Mouse (Mus musculus) left cerebral cortex, adult 11 months (tissue): ENCODE data around the gene Vwa7.
"Not testable (repeated sequence)": the region's sequence is repeated elsewhere in the genome, so short reads cannot be mapped to it uniquely, and the experiment has no call there.

Experiments
- DNase-seq: peaks from one replicate; pipeline ENCODE4 v3.0.0; 2022; ENCODE audit warnings: low spot score

Vwa7 gene

DNA sequence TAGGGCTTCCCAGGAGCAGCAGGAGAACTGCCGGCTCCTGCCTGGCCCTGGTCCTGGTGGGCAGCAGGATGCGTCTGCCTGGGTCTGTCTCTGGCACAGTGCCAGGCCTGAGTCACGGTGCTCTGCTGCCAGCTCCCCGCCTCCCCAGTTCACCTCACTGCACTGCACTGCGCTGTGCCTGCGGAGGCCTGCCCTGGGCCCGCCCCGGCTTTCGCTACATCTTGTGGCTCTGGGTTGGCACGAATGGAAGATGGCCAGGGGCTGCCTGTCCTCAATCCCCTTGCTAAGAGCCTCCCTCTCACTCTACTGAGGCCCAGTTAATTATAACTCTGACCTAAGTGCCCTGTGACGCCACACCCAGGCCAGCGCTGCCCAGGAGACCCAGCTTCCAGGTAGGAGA is at the start of gene Vwa7:
Gene Vwa7 (plus strand): TSS at position 204 of the 400 bp plus-strand sequence.
- DNase-seq = no peak

DNA sequence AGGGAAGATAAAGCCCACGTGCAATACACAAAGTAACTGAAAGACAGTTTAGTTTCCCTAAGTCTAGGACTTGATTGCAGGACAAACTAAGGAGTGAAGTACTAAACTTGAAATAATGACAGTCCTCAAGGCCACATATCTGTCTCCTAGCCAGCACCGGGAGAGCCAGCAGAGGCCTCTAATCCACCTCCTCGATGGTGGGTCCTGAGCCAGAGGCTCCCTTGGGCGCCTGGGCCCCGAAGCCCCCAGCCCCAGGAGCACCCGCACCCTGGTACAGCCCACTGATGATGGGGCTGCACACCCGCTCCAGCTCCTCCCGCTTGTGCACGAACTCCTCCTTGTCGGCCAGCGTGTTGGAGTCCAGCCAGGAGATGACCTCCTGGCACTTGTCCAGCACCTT is 46.6 kb upstream of the Vwa7 start, which contains the start of gene Gm20481:
Gene Gm20481 (plus strand): TSS at position 91 of the 400 bp plus-strand sequence.
- DNase-seq = not testable (repeated sequence)

DNA sequence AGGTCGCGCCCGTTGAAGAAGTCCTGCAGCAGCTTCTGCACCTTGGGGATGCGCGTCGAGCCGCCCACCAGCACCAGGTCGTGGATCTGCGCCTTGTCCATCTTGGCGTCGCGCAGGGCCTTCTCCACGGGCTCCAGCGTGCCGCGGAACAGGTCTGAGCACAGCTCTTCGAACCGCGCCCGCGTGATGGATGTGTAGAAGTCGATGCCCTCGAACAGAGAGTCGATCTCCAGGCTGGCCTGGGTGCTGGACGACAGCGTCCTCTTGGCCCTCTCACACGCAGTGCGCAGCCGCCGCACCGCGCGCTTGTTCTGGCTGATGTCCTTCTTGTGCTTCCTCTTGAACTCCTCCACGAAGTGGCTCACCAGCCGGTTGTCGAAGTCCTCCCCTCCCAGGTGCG is 45.5 kb upstream of the Vwa7 start:
- DNase-seq = not testable (repeated sequence)

DNA sequence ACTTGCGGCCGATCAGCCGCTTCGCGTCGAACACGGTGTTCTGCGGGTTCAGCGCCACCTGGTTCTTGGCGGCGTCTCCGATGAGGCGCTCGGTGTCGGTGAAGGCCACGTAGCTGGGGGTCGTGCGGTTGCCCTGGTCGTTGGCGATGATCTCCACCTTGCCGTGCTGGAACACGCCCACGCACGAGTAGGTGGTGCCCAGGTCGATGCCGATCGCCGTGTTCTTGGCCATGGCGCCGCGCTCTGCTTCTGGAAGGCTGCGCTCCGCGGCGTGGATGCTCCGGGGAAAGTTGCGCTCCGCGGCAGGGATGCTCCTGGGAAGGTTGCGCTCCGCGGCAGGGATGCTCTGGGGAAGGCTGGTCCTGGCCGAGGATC is 44.7 kb upstream of the Vwa7 start:
- DNase-seq = not testable (repeated sequence)

DNA sequence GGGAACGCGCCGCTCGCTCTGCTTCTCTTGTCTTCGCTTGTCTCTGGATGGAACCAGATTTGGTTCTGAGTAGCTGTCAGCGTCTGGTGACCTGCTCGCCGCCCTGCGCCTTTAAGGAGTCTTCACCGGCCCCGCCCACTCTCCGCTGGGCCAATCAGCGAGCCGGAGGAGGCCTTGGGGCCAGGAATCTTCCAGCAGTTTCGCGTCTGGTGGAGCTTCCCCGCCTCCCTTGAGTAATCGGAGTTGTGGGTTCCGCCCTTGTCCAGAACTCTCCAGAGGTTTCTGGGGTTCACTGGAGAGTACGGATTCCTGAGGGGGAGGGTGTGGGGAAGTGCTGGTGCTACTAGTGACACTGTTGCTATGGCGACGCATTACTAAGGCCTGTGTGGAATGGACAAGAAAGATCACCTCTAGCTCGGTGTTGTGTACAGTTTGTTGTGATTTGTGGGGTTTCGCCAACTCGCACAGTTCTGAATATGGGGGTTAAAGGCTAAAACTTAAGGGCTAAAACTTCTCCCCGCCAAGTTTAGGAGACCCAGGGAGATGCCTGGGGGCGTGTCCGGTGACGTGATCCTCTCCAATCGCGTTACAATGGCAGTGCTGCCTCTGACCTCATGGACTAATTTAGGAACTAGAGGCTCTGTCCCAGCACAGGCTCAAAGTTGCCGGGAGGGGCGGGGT is 44.2 kb upstream of the Vwa7 start, which contains the start of the genes Hspa1a and Hspa1l:
Gene Hspa1a (minus strand): TSS at position 88 of the 681 bp plus-strand sequence.
Gene Hspa1l (plus strand): TSS at position 635 of the 681 bp plus-strand sequence.
- peak; percentile 74 for DNase-seq

DNA sequence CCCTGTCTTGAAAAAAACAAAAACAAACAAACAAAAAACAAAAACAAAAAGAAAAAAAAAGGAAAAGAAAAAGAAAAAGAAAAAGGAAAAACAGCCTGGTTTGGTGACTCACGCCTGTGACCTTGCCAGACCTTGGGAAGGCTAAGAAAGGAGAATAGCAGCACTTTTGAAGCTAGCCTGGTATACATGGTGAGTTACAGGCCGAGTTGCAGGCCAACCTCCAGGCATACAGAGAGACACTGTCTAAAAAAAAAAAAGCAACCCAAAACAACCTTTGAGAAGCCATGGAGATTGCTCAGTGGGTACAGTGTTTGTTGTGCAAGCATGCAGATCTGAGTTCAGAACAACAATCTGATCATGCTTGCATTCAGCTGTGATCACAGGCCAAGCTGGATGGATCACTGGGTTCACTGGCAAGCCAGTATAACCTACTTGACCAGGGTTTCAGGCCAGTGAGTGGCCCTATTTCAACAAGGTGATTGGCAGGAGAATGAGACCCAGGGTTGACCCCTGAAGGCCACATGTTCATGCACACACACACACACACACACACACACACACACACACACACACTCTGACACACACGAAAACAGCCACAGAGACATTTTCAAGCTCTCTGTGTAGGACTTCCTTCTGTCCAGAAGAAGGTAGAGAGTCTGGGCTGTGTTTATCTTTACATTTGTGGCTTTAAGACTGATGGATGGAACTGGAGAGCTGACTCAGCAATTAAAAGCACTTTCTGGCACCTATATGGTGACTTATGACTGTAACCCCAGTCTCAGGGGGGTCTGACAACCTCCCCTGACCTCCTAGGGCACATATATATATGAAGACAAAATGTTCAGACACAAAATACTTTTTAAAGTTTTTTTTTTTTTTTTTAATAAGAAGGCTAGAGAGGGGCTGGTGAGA is 40.5 kb upstream of the Vwa7 start:
- no peak for DNase-seq

DNA sequence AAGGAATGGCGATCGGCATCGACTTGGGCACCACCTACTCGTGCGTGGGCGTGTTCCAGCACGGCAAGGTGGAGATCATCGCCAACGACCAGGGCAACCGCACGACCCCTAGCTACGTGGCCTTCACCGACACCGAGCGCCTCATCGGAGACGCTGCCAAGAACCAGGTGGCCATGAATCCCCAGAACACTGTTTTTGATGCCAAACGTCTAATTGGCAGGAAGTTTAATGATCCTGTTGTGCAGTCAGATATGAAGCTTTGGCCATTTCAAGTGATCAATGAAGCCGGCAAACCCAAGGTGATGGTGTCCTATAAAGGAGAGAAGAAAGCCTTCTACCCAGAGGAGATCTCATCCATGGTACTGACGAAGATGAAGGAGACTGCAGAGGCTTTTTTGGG is 39.4 kb upstream of the Vwa7 start:
- no peak for DNase-seq

DNA sequence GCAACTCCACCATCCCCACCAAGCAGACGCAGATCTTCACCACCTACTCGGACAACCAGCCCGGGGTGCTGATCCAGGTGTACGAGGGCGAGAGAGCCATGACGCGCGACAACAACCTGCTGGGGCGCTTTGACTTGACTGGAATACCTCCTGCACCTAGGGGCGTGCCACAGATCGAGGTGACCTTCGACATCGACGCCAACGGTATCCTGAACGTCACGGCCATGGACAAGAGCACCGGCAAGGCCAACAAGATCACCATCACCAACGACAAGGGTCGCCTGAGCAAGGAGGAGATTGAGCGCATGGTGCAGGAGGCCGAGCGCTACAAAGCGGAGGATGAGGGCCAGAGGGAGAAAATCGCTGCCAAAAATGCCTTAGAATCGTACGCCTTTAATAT is 38.1 kb upstream of the Vwa7 start:
- no peak for DNase-seq

DNA sequence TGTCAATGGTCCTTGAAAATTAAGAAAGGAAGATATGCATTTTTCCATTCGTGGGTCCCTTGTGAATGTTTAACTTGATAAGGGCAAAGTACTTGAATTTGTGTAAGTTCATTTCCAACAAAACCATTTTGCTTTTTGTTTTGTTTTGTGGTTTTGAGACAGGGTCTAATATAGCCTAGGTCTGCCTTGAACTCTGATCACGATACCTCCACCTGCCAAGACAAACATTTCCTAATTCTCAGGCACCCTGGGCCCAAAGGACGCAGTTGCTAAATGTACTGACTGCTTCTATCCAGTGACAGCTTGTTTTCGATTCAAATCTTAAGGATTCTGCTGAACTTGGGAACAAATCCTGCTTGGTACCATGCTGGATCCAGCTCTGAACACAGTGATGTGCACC is 36.7 kb upstream of the Vwa7 start:
- DNase-seq = no peak

DNA sequence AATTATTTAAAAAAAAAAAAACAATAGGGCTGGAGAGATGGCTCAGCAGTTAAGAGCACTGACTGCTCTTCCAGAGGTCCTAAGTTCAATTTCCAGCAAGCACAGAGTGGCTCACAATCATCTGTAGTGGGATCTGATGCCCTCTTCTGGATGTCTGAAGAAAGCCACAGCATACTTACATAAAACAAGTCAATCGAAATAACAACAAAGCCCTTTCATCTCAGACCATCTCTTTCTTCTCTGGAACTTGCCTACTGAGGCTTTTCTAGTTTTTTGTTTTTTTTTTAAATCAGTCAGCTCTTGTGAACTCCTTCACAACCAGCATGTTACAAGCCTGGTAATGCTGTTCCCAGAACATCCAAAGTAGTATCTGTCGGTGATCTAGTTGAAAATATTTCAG is 35.7 kb upstream of the Vwa7 start:
- no peak for DNase-seq

DNA sequence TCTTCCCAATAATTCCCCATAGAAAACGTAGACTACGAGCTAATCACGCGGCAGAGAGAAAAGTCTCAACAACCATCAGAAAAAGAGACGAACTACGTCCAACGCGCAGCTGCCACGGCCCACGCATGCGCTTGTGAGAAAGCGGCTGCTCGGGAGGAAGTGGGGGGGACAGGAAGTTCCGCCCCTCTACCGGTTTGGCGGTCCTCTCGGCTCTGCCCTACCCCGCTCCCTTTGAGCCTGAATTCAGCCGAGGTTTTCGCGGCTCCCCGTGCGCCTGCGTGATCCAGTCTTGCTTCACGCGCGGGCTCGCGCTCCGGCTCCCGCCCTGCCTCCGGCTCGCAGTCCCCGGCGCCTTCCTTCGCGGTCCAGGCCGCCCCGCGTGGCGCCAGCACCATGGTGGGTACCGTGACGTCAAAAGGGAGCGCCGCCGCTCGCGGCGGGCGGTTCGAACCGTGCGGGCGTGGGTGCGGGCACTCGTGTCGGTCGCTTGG is 34.6 kb upstream of the Vwa7 start, which contains the start of gene Lsm2:
Gene Lsm2 (plus strand): TSS at position 173 of the 491 bp plus-strand sequence.
- peak; percentile 85 for DNase-seq

DNA sequence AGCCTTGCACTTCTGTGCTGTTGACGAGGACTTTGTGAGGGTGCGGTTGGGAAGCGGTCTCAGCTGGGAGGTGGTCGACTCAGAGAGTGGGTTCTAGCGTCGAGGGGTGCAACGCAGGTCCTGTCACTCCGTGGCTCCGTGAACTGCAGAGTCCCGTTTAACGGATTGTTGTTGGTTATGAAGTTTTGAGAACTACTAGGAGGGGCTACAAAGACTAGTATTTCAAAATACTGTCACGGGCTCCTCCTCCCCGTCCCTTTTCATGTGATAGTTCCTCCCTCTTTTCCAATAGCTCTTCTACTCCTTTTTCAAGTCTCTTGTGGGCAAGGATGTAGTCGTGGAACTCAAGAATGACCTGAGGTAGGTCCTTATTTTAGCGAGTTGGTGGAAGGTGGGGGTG is 34.1 kb upstream of the Vwa7 start:
- no peak for DNase-seq

DNA sequence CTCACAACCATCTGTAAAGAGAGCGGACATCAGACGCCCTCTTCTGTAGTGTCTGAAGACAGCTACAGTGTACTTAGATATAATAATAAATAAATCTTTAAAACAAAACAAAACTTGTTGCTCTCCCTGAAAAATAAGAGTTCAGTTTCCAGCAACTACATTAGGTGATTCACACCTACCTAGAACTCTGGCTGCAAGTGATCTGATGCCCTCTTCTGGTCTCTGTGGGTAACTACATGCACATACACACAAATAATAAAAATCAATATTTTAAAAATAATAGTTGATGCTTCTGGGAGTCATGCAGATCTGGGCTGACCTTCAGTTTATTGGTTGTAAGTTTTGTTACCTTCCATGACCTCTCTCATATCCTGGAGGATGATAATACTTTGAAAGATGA is 32.2 kb upstream of the Vwa7 start:
- DNase-seq = no peak

DNA sequence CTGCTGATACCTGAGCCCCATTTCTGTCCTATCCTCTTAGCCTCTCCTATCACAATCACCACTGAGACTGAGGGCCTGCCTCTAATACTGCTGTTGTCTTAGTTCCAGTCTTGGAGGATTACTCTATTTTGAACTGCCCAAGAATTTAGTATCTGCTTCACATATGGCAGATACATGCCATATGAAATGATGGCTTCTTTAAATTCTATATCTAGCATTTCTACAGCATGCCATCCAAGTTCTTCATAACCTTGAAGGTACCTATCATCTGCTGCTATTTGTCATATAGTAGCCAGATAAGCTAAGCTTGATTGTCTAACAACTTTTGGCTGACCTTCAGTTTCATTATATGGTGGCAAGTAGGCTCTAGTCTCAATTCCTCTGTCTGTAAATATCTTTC is 21.6 kb upstream of the Vwa7 start:
- DNase-seq = no peak

DNA sequence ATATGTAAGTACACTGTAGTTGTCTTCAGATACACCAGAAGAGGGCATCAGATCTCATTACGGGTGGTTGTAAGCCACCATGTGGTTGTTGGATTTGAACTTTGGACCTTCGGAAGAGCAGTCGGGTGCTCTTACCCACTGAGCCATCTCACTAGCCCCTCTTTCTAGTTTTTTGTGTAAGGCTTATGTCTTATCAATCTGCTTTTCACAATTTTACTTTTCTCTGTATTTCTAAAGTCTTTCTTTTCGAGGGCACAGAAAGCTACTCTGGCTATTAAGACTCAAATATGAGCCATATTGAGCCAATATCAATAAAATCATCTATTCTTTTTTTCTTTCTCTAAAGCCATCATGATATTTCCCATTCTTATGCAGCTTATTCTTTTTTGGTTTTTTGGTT is 21.2 kb upstream of the Vwa7 start:
- DNase-seq = not testable (repeated sequence)

DNA sequence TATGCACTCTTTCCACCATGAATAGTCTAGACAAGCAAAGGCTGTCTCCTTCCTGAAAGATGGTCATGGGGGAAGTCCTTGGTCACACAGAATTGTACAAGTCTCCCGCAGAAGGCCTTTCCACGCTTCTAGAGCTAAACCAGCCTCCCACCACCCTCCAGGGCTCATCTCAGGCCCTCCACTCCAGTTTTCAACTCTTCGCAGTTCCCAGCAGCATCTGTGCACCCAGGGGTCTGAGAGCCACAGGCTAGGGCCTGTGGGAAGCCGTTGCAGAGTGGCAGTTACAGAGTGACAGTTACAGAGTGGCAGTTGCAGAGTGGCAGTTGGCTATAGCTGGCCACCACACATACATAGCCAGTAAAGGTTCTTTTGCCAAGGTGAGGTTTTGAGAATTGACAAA is 20.5 kb upstream of the Vwa7 start:
- not testable (repeated sequence) for DNase-seq

DNA sequence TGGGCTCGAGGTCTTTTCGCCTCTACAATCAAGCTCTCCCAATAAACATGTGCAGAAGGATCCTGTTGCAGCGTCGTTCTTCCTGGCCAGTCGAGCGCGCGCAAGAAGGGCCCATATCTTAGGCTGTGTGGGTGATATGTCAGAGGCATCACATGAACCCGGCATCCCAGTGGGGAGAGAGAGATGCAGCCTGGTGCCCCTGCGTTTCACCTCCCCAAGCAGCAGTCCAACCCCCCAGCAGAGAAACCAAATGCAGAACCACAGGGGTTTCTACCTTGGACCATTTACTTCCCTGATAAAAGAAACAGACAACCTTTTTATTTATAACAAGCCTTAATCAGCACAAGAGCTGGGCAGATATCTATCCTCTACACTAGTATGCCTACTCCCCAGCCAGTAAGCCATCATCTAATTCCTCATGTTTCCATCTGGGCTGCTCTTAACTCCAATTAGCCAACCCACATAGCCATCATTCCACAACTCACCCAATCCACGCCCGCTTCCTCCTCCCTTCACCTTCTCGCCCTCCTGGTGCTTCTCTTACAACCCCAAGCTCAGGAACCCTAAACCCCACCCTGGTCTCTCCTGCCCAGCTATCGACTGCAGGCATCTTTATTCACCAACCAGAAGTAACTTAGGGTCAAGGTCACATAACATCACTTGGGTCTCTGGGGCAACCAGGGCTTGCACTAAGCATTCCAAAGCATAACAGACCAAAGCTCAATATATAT is 19.8 kb upstream of the Vwa7 start:
- no peak for DNase-seq

DNA sequence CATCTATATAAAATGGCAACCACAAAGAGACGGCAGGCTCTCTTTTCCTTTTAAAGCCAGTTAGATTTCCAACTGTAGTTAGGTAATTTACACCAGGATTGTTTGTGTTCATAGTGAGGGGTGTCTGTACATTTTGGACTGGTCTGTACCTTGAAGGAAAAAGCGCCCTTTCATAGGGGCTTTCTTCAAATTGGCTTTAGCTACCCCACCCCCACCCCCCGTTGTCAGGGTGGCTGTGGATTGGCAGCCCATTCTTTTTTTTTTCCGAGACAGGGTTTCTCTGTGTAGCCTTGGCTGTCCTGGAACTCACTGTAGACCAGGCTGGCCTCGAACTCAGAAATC is 19.3 kb upstream of the Vwa7 start:
- no peak for DNase-seq

DNA sequence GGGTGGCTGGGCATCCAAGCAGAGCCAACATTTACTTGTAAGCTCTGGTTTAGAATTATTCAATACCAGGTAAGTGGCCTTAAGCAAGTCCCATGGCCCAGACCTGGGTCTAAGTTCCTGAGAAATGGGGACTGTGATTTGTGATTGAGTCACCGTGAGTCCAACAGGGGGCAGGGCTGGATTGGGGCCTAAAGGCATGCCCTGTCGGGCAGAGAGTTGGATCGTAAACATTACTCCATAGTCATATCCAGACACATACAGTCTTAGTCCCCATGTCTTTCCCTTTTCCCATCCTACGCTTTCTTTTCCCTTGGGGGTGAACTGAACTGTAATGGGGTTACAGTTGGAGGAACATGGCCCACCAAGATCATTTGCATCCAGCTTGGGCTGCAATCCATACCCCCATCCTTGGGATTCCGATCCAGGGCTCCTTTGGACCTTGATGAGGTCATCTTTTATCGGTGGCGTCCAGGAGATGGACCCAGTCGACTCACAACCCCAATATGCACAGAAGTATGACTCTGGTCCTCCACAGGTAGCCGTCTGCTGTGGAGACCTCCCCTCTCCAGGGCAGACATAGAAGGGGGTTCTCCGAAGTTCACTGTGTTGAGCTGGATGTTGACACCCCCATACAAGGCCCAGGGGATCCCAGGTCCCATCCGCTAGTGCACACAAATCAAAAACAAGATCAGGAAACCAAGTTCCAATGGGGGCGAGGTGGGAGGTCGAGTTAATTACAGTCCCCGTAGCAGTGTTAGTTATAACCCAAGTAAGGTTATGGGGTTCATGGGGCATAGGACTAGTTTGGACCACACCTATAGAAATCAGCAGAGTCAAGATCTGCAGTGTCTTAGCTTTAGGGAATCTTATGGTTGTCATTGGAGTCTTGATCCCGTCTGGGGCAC is 17.6 kb upstream of the Vwa7 start:
- no peak for DNase-seq

DNA sequence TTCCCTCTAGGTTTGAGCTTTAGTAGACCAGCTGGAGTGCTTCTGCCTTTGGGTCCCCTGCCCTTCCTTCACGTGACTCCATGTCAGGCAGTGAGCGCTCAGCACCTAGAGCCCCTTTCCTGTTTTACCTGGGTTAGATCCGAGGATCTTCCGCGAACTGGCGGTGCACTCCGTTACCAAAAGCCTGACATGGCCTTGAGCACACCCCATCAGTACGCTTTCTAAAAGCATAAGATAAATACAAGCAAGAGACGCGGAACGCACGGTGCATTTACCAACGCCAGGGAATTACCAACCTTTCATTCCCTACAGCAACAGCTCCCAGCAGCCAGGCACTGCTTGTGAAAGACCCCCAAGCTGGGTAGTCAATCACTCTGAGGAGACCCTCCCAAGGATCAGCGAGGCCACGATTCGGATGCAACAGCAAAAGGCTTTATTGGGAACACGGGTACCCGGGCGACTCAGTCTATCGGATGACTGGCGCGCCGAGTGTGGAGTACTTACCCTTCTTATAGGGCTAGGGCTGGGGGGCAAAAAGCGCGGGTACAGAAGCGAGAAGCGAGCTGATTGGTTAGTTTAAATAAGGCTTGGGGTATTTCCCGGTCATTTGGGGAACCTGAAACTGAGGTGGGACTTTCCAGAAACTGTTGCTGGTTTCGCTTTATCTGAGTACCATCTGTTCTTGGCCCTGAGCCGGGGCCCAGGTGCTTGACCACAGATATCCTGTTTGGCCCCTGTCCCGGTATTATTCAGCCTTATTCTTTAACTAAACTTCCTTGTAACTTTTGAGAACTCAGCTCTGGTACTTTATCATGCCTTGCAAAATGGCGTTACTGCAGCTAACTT is 16.3 kb upstream of the Vwa7 start:
- not testable (repeated sequence) for DNase-seq
